Mouse (Mus musculus): ENCODE data around the gene Gm5244. TPM values are rescaled to one million over a fixed set of nuclear protein-coding genes. Genes with fewer than 3 reads are reported as not detected.

Gene Gm5244
- polyA plus RNA-seq (2012; rRNA removed) = not detected in 2 replicates

DNA sequence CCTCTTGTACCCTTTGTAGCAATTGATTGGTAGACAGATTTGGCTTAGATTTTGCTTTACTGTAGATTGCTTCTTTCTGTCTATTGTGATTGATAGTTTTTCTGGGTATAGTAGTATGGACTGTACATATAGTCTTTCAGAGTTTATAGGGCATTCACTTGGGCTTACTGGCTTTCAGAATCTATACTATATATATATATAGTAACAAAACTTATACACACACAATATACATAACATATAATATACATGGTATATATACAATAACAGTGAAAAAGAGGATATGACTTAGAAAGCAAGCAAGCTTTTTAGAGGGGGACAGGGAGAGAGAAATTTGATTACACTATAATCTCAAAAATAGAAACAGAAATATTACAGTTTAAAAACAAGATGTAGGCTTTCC lies at the start of gene Gm5244:
Gene Gm5244 (plus strand): TSS at position 301 of the 400 bp plus-strand sequence.
- Histone ChIP-seq H3K4me1 (ENCODE audit: control insufficient read depth, insufficient read depth, low read length) (no peaks in the 10 kb centered on the region), H3K27me3 (replicated peaks; ENCODE audit: control insufficient read depth, insufficient read depth, low read length) (no peaks in the 10 kb centered on the region), H3K4me3 (ENCODE audit: insufficient read depth, low read depth, low read length) (no peak within 1 kb of the TSS), H3K27ac (ENCODE audit: insufficient read depth, low read depth, low read length) (no peak within 1 kb of the TSS), H3K36me3 (ENCODE audit: control insufficient read depth, insufficient read depth, low read length) (no peaks in the 10 kb centered on the region)
- TF ChIP-seq CTCF (conservative IDR thresholded peaks at IDR 0.05; ENCODE audit: insufficient read depth, insufficient read length, low read depth, low read length) (no peak), POLR2A (IDR thresholded peaks at IDR 0.05; ENCODE audit: low read depth, low read length) (no peak)
- DNase-seq = no peak

DNA sequence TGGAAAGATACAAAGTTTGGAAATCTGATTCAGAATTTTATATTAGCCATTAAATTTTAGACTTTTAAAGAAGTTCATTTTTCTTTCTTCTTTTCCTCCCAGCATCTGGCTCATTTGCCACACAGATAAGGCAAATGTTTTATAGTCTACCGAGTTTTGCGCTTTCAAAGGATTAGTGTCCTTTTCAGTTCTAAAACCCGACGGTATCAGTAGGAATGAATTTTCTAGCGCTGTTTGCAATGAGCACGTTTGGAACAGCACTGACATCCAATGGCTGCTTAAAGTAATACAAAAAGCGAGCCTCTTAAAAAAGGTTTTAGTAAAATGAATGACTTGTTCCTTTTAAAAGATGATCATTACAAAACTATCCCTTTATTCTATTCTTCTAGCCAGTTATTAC lies 49.4 kb upstream of the Gm5244 start:
- Histone ChIP-seq H3K4me1 (ENCODE audit: control insufficient read depth, insufficient read depth, low read length) (no peaks in the 10 kb centered on the region), H3K27me3 (replicated peaks; ENCODE audit: control insufficient read depth, insufficient read depth, low read length) (no peaks in the 10 kb centered on the region), H3K4me3 (ENCODE audit: insufficient read depth, low read depth, low read length) (peak overlapping the region; percentile 65), H3K27ac (ENCODE audit: insufficient read depth, low read depth, low read length) (peak overlapping the region; percentile 88; the same call in 1 of the 2 replicates), H3K36me3 (ENCODE audit: control insufficient read depth, insufficient read depth, low read length) (no peaks in the 10 kb centered on the region)
- peak; percentile 63 for DNase-seq
- WGBS = 1% methylated on average over 7 of the region's 7 CpGs
- TF ChIP-seq POLR2A (IDR thresholded peaks at IDR 0.05; ENCODE audit: low read depth, low read length) = no peak
- TF ChIP-seq CTCF (conservative IDR thresholded peaks at IDR 0.05; ENCODE audit: insufficient read depth, insufficient read length, low read depth, low read length) = 0 out of 2 replicates have a peak, but pooled peaks have one; percentile 7

- DNase-seq = no peak
- Histone ChIP-seq H3K27ac (ENCODE audit: insufficient read depth, low read depth, low read length) (no peak overlapping the region), H3K36me3 (ENCODE audit: control insufficient read depth, insufficient read depth, low read length) (no peaks in the 10 kb centered on the region), H3K4me3 (ENCODE audit: insufficient read depth, low read depth, low read length) (no peak overlapping the region), H3K27me3 (replicated peaks; ENCODE audit: control insufficient read depth, insufficient read depth, low read length) (no peaks in the 10 kb centered on the region), H3K4me1 (ENCODE audit: control insufficient read depth, insufficient read depth, low read length) (no peaks in the 10 kb centered on the region)
- no peak for TF ChIP-seq POLR2A (IDR thresholded peaks at IDR 0.05; ENCODE audit: low read depth, low read length)
- TF ChIP-seq CTCF (conservative IDR thresholded peaks at IDR 0.05; ENCODE audit: insufficient read depth, insufficient read length, low read depth, low read length) = no peak
- WGBS = 81% methylated on average over 4 of the region's 4 CpGs
These were observed 48.1 kb upstream of the Gm5244 start for GRCm38 (mm10) chr19:12798404-12798803.

DNA sequence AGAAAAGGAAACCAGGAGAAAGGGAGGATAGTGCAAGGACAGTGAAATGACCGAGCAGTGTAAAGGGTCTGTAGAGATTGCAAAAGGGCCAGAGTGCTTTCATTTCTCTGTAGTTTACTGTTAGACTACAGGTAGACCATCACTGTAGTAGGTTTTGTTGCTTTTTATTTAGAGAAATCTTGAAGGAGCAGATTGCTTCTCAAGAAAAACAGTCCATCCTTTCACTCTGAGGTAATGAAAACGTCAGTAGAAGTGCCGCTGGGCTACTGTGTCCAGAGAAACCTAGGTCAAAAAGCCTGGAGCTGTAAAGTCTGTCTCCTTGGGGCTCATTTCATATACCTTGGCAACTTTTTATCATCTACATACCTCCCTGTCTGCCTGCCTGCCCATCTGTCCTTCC lies 47.4 kb upstream of the Gm5244 start:
- Histone ChIP-seq H3K27ac (ENCODE audit: insufficient read depth, low read depth, low read length) (no peak overlapping the region), H3K4me1 (ENCODE audit: control insufficient read depth, insufficient read depth, low read length) (no peaks in the 10 kb centered on the region), H3K4me3 (ENCODE audit: insufficient read depth, low read depth, low read length) (no peak overlapping the region), H3K36me3 (ENCODE audit: control insufficient read depth, insufficient read depth, low read length) (no peaks in the 10 kb centered on the region), H3K27me3 (replicated peaks; ENCODE audit: control insufficient read depth, insufficient read depth, low read length) (no peaks in the 10 kb centered on the region)
- 75% methylated on average over 3 of the region's 3 CpGs for WGBS
- DNase-seq = no peak
- TF ChIP-seq CTCF (conservative IDR thresholded peaks at IDR 0.05; ENCODE audit: insufficient read depth, insufficient read length, low read depth, low read length) = no peak
- TF ChIP-seq POLR2A (IDR thresholded peaks at IDR 0.05; ENCODE audit: low read depth, low read length) = no peak

GRCm38 (mm10) chr19:12800621-12801020 lies 45.9 kb upstream of the Gm5244 start:
- Histone ChIP-seq H3K36me3 (ENCODE audit: control insufficient read depth, insufficient read depth, low read length) (no peaks in the 10 kb centered on the region), H3K4me3 (ENCODE audit: insufficient read depth, low read depth, low read length) (no peak overlapping the region), H3K27me3 (replicated peaks; ENCODE audit: control insufficient read depth, insufficient read depth, low read length) (no peaks in the 10 kb centered on the region), H3K27ac (ENCODE audit: insufficient read depth, low read depth, low read length) (no peak overlapping the region), H3K4me1 (ENCODE audit: control insufficient read depth, insufficient read depth, low read length) (no peaks in the 10 kb centered on the region)
- 71% methylated on average over 2 of the region's 2 CpGs for WGBS
- no peak for TF ChIP-seq POLR2A (IDR thresholded peaks at IDR 0.05; ENCODE audit: low read depth, low read length)
- no peak for TF ChIP-seq CTCF (conservative IDR thresholded peaks at IDR 0.05; ENCODE audit: insufficient read depth, insufficient read length, low read depth, low read length)
- DNase-seq = no peak

DNA sequence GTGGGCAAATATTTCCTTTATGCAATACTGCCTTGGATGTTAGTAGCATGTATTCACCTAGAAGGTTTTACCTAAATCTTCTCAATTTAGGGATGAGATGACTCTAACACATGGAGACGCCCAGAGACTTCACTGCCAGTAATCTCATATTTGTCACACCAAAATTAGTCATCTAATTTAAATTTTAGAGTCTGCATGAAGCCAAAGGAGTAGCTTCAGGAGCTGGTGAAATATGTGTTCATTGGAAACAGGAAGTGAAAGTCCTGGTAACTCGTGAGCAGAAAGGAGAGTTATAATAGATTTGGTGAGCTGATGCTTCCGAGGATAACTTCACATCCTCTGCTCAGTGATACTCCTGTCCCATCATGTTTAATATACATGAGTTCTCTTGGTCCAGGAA lies 45.4 kb upstream of the Gm5244 start:
- Histone ChIP-seq H3K4me1 (ENCODE audit: control insufficient read depth, insufficient read depth, low read length) (no peaks in the 10 kb centered on the region), H3K4me3 (ENCODE audit: insufficient read depth, low read depth, low read length) (no peak overlapping the region), H3K27me3 (replicated peaks; ENCODE audit: control insufficient read depth, insufficient read depth, low read length) (no peaks in the 10 kb centered on the region), H3K36me3 (ENCODE audit: control insufficient read depth, insufficient read depth, low read length) (no peaks in the 10 kb centered on the region), H3K27ac (ENCODE audit: insufficient read depth, low read depth, low read length) (no peak overlapping the region)
- TF ChIP-seq CTCF (conservative IDR thresholded peaks at IDR 0.05; ENCODE audit: insufficient read depth, insufficient read length, low read depth, low read length) (no peak), POLR2A (IDR thresholded peaks at IDR 0.05; ENCODE audit: low read depth, low read length) (no peak)
- 71% methylated on average over 3 of the region's 3 CpGs for WGBS
- no peak for DNase-seq

GRCm38 (mm10) chr19:12802830-12803229 lies 43.7 kb upstream of the Gm5244 start:
- H3K36me3 ChIP-seq (ENCODE audit: control insufficient read depth, insufficient read depth, low read length) = no peaks in the 10 kb centered on the region
- H3K4me1 ChIP-seq (ENCODE audit: control insufficient read depth, insufficient read depth, low read length) = no peaks in the 10 kb centered on the region
- no peak overlapping the region for H3K27ac ChIP-seq (ENCODE audit: insufficient read depth, low read depth, low read length)
- H3K27me3 ChIP-seq (replicated peaks; ENCODE audit: control insufficient read depth, insufficient read depth, low read length) = no peaks in the 10 kb centered on the region
- DNase-seq = no peak
- H3K4me3 ChIP-seq (ENCODE audit: insufficient read depth, low read depth, low read length) = no peak overlapping the region
- no peak for TF ChIP-seq CTCF (conservative IDR thresholded peaks at IDR 0.05; ENCODE audit: insufficient read depth, insufficient read length, low read depth, low read length)
- TF ChIP-seq POLR2A (IDR thresholded peaks at IDR 0.05; ENCODE audit: low read depth, low read length) = no peak
- 79% methylated on average over 3 of the region's 3 CpGs for WGBS

Measured in kidney, adult 2 months (tissue).